Mouse (Mus musculus) gastrocnemius, postnatal 14 days (tissue): ENCODE results near the gene Pcp4. TPM values are rescaled to one million over a fixed set of nuclear protein-coding genes. Genes with fewer than 3 reads are reported as not detected.
A peak's percentile ranks its signal among the peaks of the same experiment; 100 is the strongest.

Source experiments
- DNase-seq: peaks from one replicate; pipeline ENCODE4 v3.0.0; 2021; ENCODE audit warnings: mixed read lengths
- intact Hi-C: fragments of 180-260 bp; cut with DNase I; formaldehyde crosslinking; loops from one replicate; pipeline ENCODE4 v1.15.1; 2025; ENCODE audit warnings: low total_unique reads
- total RNA-seq, 2 experiments: library from RNA; stranded (reverse); gene quantifications; 2 replicates each; pipeline ENCODE4 v1.2.3; 2021

Gene Pcp4
- total RNA-seq, 2 experiments from 2014 or later = 1.1 TPM; not detected in 1

DNA sequence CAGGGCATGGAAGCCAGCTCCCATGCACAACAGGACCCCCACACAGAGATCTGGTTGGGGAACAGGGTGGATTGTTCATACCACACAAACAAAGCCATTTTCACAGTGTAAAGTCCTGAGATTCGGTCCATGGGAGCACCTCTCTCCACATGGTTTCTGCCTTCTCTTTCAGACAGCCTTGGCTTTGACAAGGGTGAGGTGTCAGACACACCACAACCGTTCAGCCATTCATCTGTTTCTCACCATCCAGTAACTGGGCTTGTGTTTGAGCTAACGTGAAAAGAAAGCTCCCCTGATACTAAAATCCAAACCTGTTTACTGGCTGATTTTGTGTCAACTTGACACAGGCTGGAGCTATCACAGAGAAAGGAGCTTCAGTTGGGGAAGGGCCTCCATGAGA lies 6.8 kb downstream of the Pcp4 start:
- DNase-seq = no peak
- intact Hi-C loops = no loop called here

DNA sequence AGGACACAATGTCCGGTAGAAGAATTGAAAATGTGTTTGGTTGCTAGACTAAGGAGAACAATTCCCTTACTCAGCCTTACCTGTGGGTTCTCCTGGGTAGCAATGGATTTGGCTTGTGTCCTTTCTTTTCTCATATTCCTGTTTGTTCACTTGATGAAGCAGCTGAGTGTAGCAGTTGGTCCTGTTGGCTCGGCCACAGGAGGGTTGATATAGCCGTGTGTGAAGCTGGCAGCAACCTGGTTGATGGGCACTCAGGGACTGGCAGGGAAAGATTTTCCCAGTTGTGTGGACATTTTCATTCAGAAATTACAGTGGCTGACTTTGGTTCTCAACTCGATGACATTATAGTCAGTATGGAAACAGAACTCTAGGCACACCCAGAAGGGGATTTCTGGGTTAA lies 14.4 kb downstream of the Pcp4 start:
- DNase-seq = no peak
- intact Hi-C loops = no loop called here

DNA sequence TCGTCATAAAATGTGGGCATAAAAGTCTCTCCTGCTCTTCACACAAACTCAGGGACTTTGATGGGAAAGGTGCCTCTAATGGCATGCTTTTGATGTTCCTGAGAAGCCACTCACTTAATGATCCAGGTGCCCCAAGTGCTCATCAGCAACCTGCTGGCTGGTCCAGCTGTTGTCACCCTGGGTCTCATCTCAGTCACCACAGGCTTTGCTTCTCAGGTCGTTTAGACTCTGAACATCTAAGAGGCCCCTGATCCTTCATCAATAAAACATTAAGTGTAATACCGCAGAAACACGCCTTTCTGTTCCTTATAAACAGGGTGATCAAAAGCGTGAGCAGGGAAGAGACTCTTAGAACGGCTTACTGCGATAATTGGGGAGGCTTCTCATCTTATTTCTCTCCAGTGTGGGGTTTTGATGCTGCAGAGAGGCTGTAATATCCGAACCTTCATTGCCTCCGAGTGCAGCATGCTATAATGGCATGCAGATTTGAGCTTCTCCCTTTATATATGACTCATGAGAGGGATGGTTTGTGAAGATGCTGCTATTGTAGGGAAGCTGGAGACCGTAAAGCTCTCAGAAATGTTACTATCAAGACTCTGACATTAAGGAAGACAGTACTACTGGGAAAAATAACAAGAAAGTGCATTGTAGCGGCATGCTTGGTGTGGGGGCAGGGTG lies 19.7 kb downstream of the Pcp4 start:
- intact Hi-C loops = no loop called here

DNA sequence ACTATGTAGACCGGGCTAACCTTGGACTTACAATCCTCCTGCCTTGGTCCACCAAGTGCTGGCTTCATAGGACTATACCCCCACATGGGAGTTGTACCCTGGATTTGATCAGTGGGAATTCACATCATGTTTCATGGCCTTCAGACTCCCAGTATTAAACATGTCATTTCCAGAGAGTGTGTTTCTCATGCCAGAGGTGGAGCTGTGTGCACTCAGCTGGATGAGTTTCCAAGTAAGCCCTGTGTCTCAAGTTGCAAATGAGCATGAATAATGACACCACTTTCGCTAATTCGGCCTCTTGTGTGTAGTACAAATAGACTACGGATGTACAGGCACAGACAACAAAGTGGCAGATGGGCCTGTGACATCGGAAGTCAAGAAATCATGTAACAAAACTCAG lies 20.6 kb downstream of the Pcp4 start:
- DNase-seq = no peak
- intact Hi-C loops = no loop called here

More for the DNA sequence above, 19.7 kb downstream of the Pcp4 start:
- no peak for DNase-seq

DNA sequence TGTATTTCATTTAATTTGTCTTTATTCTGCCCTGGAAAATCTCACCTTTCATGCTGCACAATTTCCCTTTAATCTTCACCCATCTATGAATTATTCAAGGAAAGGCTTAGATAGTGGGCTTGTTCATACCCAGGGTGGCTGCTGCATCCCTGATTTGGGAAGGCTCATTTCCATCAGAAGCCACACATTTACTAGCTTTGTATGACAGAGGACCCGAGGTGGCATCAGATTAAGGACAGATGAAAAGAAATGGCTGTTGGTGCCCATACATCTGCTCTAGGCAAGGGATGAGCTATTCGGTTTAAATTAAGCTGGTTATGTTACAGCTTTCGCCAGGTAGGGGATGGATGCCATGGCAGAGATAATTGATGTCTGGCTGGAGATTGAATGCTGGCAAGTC lies 24.1 kb downstream of the Pcp4 start:
- no peak for DNase-seq
- intact Hi-C loops = no loop called here

DNA sequence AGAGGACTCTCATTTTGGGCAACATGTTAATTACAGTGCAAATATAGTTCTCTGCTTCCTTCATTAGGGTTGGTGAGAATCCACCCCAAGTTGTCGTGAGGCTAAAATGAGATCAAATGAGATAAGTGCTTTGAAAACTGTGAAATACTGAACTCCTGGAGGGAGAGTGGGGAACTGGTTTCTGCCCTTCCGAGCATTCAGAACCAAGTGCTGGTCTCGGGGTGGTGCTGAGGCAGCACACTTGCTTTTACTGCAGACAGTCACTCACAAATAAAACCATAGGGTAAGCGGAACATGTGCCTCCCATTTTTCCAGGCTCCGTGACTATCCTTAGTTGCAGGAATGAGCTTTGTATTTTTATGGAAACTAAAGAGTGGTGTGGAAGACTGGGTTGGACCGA lies 26.7 kb downstream of the Pcp4 start:
- intact Hi-C loops = no loop called here
- no peak for DNase-seq

DNA sequence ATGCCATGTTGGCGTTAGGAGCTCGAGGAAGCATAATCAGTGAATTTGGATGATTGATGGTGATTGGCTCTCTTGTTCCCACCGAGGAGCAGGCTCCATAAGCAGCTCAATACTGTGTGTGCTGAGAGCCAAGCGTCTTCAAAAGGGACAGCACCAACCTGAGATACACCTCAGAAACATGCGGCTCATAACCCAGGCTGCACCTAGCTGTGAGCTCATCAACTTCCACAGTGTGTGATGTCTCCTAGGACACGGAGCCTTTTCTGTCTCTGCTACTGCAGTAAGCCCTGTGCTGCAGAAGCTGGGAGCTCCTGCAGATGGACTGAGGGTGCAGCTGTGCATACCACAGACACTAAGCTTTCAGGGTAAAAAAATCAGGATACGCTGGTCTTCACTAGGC lies 31.5 kb downstream of the Pcp4 start:
- intact Hi-C loops = no loop called here

DNA sequence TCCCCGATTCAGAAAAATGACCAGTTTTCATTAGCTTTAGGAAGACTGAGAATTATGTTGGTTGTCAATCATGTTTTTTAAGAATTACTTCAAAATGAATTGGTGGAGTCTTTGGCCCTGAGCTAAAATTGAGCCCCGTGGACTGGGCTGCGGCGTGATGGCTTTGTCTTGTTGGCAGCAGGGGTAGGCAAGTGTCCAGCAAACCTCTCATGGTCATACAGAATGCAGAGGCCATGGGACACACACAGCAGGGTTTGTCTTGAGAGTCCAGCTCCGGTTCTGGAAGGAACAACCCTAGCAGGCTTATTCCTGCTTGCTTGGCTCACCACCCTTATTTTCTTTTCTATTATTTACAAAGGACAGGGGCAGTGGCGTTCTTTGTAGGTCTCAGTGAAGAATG lies 33.8 kb downstream of the Pcp4 start:
- intact Hi-C loops = no loop called here
- no peak for DNase-seq

More for the DNA sequence above, 31.5 kb downstream of the Pcp4 start:
- no peak for DNase-seq

DNA sequence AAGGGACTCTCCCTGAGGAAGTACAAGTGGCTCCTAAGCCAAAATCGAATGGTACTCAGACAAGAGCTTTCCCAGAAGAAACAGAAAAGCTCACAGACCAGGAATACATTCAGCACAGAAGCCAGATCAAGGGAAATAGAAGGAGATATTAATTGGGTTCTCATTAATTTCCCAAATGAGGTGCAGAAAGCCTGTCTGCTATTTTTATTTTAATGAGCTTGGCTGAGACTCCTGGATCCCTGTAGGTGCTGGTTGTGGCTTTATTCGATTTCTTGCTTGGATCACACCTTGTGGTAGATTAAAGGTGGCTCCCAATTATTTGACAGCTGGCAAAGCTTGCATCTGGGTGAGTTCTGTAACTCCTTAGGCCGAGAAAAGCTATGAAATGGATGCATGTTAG lies 35.2 kb downstream of the Pcp4 start:
- intact Hi-C loops = no loop called here
- DNase-seq = no peak

DNA sequence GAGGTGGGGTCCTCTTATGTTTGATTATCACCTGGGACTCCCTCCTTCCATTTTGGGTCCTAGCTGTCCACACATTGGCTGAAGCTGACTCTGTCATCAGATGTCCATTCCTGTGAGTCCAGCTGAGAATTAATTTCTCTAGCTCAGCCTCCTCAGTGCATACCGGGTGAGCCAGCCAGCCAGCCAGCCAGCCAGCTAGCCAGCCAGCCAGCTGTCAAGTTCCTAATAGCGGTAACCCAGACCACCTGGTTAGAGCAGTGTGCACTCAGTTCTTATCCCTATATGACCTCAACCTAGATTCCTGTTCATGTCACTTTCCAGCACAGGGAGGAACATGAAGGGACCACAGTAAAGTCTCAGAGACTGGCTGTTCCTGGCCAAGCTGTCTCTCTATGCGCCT lies 47.1 kb downstream of the Pcp4 start:
- intact Hi-C loops = no loop called here
- DNase-seq = peak; percentile 18

DNA sequence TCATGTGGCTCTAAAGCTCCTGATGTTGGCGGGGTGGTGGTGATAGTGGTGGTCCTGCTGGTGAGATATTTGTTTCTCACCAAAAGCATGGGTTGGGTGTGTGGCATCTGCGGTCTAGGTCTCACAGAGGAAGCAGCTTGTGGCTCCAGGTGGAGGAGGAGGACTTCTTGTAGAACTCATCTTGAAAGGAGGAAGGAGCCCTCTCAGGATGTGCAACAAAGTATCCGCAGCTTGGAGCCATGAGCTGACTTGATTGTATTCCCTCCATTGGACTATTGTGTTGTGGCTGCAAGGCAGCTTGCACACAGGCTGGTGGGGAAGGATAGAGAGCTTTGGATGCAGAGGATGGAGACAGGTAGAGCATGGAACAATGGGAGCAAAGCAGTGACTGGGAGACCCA lies 60.1 kb downstream of the Pcp4 start:
- DNase-seq = no peak
- intact Hi-C loops = no loop called here

DNA sequence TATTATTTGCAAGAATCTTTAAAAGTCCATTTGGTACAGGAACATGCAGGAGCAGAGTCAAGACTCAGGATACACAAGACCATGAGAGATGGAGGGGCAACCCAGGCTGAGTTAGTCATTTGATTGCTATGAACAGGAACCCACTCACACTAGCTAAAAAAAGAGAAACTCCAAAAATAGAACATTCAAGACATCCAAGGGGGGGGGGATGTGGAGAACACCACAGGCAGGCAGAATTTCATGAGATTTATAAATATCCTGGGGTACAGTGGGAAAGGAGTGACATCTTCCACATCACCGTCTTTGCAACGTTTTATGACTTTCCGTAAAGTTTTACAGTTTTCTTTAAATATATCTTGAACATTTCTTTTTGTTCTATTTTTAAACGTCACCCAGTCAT lies 61.1 kb downstream of the Pcp4 start:
- no peak for DNase-seq
- intact Hi-C loops = no loop called here

DNA sequence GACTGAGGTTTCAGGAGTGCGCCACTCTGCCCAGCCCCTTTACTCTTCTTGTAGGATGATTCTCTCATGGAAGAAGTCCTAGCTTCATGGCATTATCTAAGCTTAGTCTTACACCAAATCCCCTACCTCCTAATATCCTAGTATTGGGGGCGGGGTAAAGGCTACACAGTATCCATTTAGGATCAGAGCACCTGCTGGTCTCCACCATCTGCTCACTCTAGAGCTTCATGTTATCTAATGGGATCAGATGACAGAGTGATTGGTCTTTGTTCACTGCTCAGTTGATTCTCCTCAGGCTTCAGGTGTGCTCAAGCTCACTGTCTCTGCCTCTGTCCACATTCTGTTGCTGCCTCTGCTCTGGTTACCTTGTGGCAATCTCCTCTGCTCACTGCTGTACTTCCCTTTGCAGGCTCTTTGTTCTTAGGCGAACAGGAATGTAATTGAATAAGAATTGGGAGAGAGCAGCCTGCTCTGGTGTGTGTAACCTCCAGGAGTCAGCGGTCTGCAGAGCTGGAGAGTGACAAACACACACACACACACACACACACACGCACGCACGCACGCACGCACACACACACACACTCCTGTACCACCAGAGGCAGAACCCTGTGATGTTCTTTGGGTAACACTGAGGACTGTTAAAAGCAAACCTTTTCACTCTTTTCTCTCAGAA lies 62.6 kb downstream of the Pcp4 start:
- no peak for DNase-seq
- intact Hi-C loops = no loop called here

DNA sequence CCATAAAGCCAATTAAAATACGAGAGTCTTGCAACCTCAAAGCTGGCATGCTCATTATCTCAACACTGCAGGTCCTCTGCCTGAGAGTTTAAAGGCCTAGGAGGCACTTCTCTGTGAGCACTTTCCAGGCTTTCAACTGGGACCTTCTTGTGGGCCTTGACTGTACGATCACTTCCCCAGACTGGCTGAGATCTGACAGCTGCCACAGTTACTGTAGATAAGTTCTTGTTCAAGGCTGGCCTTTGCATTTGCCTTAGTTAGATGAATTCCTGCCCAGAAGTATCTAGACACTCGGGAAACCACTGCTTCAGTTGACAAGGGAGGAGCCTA lies 63.1 kb downstream of the Pcp4 start:
- intact Hi-C loops = no loop called here
- DNase-seq = no peak

DNA sequence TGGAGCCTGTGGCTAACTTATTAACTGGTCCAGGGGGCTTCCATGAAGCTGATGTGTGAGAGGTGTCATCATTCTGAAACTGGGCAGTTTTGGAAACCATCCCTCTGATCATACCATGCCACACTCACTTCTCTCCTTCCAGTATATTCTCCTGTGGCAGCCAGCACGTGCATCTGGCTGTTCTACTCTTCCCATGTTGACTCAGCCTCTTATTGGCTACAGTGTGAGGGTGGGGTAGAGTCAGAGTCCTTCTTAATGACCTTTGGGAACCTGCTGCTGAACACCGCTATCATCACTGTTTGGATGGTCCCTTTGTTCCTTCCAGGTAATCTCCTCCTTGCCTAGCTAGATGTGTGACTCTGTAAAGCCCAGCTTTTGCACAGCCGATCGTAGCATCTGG lies 63.6 kb downstream of the Pcp4 start:
- DNase-seq = no peak
- intact Hi-C loops = no loop called here

DNA sequence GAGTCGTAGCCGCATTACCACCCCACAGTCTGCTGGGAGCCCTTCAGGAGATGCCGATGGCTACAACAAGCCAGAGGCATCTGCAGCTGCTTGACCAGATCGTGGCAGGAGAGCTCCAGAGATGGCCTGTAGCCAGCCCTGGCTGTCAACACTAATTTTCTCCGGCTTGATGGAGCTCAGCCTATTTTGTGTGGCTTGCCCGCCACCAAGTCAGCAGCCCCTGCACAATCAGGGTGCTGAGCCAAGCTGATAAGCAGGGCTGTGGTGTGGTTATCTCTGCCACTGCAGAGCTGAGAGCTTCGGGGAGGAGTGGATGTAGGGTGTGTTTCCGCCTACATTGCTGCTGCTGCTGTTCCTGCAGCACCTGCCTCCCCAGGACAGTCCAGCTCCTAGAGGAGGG lies 66.3 kb downstream of the Pcp4 start:
- intact Hi-C loops = no loop called here
- DNase-seq = no peak

DNA sequence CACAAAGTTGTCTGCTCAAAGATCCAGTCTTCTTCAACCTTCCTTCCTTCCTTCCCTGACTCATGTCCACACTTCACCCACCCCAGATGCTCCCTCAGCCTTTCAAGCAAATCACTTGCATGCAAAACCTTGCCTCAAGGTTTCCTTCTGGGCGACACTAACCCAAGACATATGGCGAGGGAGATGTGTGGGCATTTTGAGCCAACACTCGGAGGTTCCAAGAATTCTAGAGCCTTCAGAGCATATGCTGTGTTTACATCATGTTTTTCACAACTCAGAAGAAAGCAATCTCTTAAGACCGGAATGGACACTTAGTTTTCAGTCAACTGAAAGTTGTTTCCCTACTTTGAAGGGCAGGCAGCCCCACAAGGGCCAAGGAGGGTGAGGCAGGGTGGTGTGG lies 67.9 kb downstream of the Pcp4 start:
- intact Hi-C loops = no loop called here
- DNase-seq = no peak

DNA sequence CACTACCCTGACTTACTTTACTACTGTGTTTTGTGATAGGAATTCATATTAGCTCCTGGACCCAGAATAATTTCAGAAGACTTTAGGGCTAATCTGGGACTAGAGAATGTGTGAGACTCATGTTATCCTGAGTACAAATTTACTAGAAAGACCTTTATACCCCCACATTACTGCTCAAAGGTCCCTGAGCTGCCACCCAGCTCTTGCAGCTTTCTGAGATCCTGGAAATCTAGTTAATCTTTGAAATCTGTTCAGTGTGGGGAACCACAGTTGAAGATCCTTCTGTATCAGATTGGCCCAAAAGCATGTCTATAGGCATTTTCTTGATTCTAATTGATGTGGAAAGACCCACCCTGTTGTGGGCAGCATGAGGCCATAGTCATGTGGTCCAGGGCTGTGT lies 69.0 kb downstream of the Pcp4 start:
- intact Hi-C loops = no loop called here

DNA sequence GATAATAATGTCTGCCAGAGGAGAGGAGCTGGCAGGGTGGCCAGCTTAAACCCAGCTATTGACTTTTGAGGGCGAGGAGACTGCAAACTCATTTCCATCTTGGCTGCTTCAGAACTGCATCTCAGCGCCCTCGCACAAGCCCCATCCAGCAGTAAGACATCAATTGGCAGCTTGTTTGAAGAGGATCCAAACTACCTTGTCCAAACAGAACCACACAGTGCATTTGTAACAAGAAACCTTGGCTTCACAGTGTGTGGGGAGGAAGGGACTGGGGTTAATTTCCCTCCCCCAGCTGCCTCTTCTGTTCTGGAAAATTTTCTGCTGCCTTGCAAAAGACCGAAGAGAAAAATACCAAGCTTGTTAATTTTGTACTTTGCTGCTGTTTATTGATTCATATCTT lies 71.7 kb downstream of the Pcp4 start:
- intact Hi-C loops = no loop called here
- DNase-seq = no peak

More for the DNA sequence above, 69.0 kb downstream of the Pcp4 start:
- DNase-seq = no peak

DNA sequence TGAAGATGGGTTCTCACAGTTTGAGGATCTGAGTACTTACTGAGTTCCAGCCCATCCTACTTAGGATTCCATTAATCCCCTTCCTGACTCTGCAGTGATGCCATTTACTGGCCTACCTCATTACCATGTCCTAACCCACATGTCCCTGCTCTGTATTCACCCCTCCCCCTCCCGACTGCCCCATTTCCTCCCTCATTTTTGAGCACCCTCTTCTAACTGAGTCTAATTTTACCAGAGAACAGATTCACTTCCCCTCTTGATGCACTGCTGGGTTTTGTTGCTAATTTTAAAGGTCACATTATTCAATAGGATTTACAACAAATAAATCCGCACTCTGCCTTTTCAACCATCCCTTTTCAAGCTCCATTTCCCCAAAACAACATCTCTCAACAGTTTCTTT lies 73.7 kb downstream of the Pcp4 start:
- no peak for DNase-seq
- intact Hi-C loops = no loop called here

DNA sequence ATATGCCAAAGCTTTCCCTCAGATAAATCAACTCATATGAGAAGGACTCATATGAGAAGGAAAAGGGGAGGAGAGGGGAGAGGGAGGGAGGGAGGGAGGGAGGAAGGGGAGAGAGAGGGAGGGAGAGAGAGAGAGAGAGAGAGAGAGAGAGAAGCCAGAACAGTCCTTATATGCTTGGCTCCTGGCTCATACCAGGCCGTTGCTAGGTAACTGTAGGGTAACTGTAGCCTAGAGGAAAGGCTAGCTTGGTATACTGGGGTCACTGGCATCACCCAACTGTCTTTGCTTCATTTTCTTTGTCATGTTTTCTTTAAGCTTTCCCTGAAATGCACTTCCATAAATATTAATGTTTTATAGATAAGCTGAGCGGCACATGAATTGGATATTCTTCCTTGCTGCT lies 85.3 kb downstream of the Pcp4 start:
- DNase-seq = no peak
- intact Hi-C loops = no loop called here

DNA sequence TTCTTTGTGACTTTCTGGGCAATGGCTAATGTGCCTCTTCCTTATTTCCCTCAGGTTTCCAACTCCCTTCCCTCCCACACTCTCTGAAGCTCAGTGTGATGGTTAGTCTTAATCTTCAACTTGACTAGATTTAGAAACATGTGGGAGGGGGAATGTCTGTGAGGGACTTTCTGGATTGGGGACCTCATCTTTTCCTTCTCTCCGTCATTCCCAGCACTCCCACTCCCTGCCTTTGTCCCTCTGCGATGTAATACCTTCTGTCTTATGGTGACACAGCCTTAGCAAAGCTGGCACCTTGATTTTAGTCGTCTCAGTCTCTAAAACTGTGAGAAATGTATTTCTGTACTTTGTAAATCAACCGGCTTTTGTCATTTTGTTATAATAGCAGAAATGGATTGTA lies 88.0 kb downstream of the Pcp4 start:
- no peak for DNase-seq
- intact Hi-C loops = no loop called here
